Mouse (Mus musculus) 3T3-L1 (cell line): Measurements from ENCODE around the gene Ociad1.

Source experiments
- DNase-seq: peaks from one replicate; pipeline ENCODE4 v3.0.0-alpha.2; 2015; ENCODE audit warnings: low read depth, low spot score

Ociad1 gene

DNA sequence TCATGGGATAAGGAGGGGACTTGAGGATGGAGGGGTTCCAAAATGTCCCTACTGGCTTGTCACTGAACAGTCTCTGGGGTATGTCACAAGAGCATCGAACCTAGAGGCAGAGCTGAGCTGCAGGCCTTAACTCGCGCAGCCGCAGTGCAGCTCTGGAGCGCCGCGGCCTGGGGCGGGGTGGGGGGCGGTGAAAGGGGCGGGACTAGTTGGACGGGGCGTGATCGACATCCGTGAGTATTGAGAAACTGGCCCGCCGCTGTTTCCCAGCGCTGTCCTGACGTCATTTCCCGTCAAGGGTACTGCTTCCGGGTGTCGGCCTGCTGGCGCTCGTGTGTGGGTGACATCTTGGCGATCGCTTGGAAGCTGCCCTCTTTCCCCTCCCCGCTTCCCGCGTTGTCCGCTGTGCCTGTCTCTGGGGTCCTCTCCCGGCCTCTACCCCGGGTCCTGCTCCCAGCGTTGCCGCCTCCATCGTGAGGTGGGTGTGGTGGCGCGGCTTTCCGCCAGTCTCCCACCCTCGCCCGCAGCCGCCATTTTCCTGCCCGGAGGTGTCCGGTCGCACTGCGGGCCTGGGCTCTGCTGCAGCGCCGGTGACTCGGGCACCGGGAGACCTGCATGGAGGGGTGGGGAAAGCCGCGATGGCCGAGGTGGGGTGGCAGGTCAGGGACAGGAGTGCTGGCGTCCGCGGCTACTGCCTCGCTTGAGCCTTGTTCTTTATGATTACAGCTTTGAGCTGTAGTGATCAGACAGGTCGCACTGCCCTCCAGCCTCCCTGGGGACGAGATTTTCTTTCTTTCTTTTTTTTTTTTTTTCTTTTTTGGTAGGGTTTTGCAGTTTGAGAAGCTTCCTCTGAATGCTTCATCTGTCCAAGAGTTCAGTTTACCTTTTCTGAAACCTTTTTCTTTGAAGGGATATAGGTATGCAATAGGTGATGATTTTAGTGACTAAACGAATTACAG is at the start of gene Ociad1:
Gene Ociad1, plus strand, starts transcription at position 283 of the 956 bp plus-strand sequence.
- DNase-seq = peak; percentile 99

DNA sequence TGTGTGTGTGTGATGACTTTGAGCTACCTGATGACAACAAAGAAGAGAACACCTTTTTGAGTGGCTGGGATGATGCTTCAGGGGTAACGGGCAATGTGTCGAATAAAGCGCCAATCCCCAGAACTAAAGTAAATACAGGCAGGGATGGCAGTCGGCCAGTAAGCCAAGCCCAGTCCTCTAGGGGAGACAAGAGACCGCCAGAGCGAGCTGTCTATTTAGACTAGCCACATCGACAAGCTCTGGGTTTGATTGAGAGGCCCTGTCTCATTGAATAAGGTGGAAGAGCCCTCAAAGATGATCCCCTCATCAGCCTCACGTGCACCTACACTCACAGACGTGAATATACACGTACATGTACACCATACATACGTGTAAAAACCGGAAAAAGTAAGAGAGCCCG is 48.2 kb upstream of the Ociad1 start:
- DNase-seq = no peak

DNA sequence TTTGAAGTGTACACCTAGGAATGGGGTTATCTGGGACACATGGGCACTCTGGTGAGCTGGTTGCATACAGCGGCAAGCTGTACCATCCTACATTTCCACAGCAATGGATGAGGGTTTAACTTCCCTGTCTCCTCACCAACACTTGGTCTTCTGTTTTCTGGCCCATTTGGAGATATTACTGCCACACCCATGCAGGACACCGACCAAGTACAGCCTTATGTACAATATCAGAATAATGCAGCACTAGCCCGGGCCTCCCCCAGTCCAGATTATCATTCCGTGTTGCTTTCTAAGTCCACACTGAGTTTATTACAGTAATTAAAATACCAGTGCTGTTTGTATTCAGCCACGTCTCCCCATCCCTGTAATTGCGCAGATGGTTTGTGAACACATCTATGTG is 46.2 kb upstream of the Ociad1 start:
- no peak for DNase-seq

DNA sequence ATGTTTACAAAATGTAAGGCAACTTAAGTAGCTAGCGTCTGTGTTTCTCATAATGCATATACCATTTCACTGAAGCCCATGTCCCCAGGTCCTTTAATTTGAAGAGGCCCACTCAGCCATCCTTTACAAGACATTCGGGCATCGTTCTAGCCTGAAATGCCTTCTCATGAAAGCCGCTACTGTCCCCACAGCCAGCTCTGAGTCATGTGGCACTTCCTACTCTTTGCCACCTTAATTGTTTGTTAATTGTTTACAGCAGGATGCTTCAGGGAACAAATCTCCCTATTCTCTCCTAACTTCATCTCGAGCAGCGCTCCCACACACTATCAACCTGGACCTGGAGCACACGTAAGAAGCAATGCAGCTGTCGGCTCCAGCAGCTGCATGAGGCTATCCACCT is 44.4 kb upstream of the Ociad1 start:
- no peak for DNase-seq

DNA sequence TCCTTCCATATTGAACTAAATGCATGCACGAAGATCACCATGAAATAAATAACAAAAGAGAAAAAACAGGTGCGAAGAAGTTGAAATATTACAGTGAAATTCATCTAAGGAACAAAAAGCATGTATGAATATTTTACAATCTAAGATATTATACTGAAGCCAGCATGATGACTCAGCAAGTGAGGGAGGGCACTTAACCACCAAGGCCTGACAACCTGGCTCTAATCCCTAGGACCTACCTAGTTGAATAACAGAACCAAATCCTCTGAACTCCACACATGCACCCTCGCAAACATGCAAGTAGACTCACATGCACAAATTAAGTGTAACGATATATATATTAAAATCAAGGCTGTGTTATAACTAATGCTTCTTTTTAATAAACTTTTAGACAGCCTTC is 43.2 kb upstream of the Ociad1 start:
- DNase-seq = peak; percentile 71

DNA sequence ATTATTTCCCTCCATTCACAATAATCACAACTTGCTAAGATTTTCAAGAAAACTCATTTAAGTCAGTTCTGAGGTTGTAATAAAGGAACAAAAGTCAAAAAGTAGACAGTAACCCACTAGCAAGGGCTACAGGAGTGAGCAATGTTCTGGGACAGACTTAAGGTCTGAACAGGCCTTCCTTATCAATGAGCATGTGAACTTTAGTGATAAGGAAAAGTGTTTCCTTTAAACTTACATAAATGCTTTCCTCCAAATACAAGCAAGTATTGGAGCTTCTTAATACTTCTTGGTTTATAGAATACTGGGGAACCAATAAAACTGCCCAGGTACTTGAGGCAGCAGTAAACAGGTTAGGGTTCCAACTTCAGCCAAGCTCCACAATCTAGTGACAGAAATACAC is 39.8 kb upstream of the Ociad1 start:
- no peak for DNase-seq

DNA sequence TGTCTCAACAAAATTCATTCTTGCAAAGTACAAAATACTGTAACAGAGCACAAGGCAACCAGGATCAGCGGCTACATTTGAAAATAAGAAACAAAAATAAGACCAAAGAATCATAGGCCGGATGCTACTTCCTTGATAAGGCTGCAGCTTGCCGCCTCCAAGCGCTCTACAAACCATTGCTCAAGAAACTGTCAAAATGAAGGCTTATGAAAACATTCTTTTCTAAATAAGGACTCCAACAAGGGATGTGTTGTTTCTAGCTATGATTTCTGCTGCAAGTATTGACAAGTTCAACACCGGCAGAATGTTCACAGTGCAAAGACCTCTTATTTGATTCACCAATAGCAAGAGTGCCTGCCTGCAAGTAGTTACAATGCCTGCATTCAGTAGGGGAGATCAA is 37.9 kb upstream of the Ociad1 start:
- peak; percentile 43 for DNase-seq

DNA sequence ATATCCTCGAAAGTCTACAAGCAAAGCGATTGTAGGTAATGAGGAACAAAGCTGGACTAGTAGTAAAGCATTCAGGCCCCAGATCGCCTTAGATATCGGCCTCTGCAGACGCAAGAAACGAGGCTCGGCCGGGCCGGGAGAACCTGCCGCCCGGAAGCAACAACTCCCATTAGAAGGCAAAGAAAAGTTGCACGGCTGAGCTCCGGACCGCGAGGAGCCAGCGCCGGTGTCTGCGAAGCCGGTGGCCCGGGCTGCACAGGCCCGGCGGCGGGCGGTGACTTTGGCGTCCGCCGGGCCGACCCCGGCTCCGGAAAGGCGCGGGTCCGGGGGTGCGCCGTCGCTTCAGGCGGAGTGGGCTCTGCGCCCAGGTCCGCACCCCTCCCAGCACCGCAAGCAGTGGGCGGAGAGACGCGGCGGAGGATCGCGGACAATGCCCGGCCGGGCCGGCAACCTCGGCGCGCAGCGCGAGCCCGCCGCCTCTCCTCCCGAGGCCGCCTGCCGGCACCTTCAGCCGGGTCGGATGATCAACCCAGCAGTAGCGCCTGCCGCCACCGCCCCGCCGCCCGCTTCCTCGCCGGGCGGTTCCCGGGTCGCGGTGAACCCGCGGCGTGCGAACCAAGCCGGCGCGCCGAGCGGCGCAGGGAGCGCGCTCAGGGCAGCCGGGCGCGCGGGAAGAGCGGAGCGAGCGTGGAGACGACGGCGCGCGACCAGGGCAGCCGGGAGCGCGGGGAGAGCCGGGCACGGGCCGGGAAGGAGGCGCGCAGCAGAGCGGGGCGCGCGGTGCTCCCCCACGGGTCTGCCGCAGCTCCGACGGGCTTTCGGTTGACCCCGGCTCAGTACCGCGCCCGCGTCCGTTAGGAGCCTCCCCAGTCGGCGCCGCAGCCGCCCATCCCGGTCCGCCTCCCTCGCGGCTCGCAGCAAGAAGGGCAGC is 37.0 kb upstream of the Ociad1 start:
- DNase-seq = peak; percentile 54

DNA sequence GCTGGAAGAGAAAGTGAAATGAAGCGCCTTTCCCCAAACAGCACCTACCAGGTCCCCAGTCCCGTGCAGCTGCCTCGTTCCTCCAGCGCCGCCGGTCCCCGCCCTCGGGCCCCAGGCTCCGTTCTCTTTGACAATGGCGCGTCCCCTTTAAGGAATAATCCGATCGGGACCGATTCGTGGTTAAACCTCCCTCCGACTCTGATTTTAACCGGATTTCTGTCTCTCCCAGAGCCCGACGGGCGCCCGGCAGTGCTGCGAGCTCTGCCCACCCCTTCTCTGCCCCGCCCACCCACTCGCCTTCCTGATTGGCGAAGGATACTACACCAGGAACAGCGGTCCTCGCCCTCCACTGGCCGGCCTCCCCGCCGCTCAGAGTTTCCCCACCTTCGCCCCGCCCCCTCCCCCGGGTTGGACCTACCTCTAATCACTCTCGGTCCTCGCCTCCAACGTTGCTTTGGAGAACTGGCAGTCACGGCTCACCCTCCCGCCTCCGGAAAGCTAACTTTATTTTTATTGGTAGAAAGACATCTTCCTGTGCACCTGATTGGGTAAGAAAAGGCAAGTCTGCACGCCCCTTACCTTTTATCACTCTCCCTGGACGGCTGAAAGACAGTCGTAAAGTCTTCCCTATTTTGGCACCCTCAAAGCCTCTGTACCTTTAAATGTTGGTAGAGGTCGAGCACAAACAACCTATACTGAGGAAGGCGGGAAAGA is 36.1 kb upstream of the Ociad1 start, which contains the start of gene Fryl:
Gene Fryl, minus strand, starts transcription at position 268 of the 714 bp plus-strand sequence.
- DNase-seq = peak; percentile 100

DNA sequence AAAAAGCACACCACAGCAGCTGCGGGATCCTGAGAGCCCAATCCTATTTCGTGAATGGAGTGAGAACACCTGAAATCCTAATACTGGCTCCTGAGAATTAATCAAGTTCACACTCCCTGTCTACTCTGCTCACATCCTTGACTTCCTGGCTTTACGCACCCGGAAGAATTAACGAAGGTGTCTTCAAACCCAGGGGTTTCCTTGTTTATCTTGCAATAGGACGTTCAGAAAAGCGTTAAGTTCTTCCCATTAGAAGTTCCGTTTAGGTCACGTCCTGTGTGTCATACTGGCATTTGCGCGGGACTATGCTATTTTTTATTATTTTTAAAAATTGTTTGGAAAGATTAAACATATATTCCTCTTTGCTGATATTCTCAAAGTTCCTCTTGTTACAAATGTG is 35.5 kb upstream of the Ociad1 start:
- DNase-seq = peak; percentile 56

DNA sequence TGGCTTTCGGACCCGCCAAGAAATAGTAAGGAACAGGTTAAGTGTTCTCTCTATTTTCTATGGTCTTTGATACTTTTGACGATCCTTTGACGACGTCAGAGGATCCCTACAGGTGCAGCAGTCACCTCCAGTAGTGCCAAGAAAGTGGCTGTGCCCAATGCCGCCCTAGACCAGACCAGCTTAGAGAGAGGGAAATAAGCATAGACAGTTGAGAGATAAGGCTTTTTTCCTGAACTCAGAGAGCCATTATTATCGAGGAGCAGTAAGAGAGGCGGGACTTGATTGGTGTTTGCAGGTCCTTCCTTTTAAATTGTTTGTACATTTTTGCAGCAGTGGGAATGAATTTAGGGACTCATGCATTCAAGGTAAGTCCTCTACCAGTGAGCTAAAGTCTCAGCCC is 34.9 kb upstream of the Ociad1 start:
- no peak for DNase-seq

DNA sequence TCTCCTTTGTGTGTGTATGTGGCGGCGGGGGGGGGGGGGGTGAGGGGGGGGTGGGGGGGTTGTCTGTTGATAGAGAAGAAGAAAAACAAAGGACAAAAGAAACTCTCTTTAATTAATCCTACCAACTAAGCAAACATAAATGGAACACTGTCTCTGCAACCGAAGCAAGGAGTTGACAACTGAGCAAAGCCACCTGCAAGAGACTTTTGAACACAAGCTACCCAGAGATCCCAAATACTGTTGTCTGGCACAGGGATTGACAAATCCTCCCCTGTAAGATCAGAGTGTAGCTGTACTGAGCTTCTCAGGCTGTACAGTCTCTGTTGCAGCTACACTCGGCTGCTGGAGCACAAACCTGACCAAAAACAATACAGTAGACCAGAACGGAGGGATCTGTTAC is 28.5 kb upstream of the Ociad1 start:
- no peak for DNase-seq

DNA sequence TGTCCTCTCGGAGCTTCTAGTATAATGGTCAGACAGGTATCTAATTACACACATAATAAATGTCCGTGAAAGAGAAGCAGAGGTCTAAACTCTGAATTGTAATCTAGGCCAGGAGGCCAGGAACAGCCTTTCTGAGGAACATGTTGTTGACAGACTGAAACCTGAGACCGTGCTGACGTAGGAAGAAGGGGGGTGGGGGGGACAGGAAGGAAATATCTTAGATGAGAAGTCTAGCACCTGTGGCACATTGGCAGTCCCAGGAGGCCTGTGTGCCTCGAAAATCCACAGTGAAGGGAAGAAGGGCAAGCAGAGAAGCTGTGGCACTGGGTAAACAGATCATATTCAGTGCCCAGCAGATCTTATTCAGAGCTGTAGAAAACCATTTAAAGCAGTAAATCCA is 27.1 kb upstream of the Ociad1 start:
- peak; percentile 31 for DNase-seq

DNA sequence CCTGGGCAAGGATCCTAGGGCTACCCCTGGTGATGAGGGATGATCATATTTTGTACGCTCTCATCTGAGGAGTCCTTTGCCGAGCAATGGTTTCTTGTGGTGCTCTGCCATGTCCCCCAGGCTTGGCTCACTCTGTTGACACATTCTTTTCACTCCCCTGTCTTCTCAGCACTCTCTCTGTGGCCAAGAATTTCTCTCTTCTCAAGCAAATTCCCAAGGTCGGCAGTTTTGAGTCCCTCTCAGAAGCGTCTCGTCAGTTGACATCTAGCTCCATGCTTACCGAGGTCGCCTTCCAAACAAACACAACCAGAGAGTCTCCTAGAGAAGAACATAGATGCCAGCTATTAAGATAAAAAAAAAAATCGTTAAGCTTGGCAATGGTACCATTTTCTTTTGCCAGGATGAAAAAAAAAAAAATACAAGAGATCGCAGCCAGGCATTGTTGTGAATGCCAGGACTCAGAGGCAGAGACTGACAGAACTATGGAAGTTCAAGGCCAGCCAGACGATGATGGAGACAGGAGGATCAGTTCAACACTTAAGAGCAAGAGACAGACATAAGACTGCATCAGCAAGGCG is 23.9 kb upstream of the Ociad1 start:
- DNase-seq = no peak

DNA sequence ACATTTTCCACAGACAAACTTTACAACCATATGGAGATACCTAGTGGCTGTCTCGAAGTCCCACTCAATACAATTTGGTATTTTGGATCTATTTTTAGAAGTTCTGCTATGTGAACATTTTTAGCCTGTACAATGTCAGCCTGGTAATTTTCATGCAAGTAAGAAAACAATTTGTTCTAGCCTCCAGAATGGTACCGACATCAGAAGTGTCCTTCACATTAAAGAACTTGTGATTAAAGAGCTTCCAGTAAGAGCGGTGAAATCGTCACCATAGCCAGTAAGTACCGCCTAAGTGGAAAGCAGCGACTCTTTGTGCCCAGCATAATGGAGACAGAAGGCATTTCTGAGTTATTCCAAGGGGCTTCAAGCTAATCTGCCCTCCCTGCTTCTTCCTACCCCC is 22.0 kb upstream of the Ociad1 start:
- no peak for DNase-seq

DNA sequence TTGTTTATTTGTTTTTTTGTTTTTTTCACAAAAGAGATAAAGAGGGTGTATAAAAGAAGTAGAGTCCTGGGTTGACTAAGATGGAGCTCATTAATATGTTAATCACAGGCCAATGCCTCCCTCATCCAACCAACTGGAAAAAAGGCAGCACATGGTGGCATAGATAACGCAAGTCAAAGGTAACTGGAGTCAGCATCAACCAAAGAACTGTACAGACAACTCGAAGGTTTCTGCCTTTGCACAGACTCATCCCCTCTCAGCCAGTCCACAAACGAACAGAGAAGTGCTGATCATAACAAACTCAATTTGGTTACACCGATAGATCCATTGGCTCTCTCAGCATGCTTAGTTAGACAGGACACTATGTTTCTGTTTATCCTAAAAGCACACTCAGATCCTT is 19.4 kb upstream of the Ociad1 start:
- DNase-seq = no peak

DNA sequence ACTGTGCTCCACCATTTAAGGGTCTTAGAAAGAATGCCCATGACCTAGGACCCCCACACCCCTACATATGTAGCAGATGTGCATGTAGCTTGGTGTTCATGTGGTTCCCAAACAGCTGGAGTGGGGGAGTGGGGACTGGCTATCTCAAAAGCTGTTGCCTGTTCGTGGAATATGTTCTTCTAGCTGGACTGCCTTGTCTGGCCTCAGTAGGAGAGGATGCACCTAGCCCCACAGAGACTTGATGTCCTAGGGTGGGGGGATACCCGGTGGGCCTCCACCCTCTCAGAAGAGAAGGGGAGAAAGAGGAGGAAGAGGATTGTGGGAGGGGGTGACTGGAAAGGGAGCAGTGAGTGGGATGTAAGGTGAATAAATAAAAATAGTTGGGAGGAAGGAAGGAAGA is 17.6 kb upstream of the Ociad1 start:
- DNase-seq = no peak

DNA sequence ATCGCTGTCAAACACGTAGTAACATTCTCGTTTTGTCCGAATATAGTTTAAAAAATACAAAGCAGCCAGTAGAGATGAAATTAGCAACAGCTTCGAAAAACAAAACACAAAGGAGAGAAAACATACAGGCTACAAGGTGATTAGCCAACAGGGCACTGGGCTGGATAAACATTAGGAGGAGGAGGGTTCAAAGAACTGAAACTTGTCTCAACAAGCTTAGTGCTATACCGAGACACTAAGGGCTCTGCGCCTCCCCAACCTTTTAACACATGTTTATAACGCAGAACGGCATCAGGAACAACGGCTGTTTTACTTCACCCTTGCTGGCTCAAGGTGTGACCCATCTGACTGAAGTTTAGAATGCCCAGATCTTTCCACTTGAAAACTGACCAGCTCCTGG is 13.4 kb upstream of the Ociad1 start:
- no peak for DNase-seq

DNA sequence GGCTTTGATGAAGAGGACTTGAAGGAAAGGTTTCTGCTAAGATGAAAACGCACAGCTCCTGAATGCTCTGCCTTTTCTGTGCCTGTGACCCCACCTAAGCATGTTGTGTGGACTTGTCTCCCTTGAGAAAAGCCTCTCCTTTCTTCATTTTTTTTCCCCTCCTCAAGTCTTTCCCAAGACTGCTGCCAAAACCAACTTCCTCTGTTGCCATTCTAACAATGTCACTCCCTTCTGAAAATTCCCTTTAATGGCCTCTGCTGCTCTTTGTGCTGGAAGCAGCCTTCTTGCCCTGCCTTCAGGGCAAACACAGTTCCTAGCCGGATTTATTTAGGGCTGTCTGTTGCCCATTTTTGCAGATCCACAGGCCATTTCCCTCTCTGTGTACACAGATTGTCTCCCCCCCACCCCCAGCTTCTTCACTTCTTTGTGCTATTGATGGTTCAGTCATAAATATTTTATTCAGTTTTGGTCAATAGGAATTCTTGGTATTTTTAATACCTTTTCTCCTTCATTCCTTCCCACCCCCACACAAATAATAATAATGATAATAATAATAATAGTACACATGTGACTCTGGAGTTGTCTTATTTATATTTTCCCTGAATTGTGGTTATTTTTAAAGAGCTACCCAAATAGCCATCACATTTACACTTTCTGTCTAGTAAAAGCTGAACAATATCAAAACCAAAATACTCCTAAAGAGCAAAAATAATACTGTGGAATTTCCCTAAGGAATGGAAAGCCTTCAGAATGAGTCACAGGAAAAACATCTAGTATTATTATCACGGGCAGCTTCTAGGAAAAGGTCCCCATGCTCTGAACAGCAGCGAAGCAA is 12.6 kb upstream of the Ociad1 start:
- peak; percentile 86 for DNase-seq

DNA sequence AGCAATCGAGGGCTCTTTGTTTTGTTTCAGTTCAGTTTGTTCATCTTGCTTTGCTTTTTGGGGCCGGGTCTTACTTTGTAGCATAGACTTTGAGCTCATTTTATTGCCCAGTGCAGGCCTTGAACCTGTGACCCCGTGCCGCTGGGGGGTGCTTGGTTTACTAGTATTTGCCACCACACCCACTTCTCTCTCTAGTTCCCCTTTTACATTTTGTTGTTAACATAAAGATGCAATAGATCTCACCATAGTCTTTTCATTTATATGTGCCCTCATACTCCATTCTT is 12.1 kb upstream of the Ociad1 start:
- DNase-seq = no peak

DNA sequence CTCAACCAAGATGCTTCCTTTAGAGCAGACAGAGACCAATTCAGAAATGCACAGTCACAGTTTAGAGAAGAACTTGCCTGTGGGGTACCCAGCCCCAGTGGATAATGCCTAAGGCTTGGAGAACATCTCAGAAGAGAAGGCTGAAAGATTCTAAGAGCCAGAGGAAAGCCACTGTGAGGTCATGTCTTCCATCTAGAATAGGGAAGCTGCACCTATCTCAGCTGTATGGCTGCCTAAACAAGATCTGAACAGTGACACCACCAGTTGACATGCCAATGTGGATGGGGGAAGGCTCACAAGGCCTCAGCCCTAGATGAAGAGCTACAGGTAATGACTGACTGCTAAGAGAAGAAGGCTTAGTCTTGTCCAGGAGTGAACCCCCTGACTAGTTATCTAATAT is 8.5 kb upstream of the Ociad1 start:
- DNase-seq = no peak
